Mouse (Mus musculus) lung, embryonic 15.5 days (tissue): ENCODE measurements at regions not wholly inside any gene's neighbourhood (a gene's known extent, or its start where the extent isn't known, plus 50 kb on each side); places are given as distances from the start of the nearest gene placed in this dataset.

Experiments
- ATAC-seq: fragments of 200-750 bp; cut with Nextera tagmentation; 2 replicates; pipeline ENCODE4 v1.8.0; 2017; ENCODE audit warnings: moderate number of reproducible peaks, borderline replicate concordance; ENCODE audit not compliant: low FRiP score, low TSS enrichment; ENCODE audit errors: extremely low read depth
- H3K27ac ChIP-seq: fragments of 300-500 bp; sonication (generic); 2 replicates; pipeline ENCODE4 v1.5.1; 2015; ENCODE audit warnings: moderate library complexity, mild to moderate bottlenecking, inconsistent platforms
- H3K27me3 ChIP-seq: fragments of 300-500 bp; sonication (generic); 2 replicates; pipeline ENCODE4 v1.6.1; 2015; ENCODE audit warnings: inconsistent platforms
- H3K36me3 ChIP-seq: fragments of 300-500 bp; sonication (generic); 2 replicates; pipeline ENCODE4 v1.6.1; 2015; ENCODE audit warnings: inconsistent platforms
- H3K4me1 ChIP-seq: fragments of 300-500 bp; sonication (generic); 2 replicates; pipeline ENCODE4 v1.6.1; 2015; ENCODE audit warnings: inconsistent platforms
- H3K4me2 ChIP-seq: fragments of 300-500 bp; sonication (generic); 2 replicates; pipeline ENCODE4 v1.6.1; 2015; ENCODE audit warnings: inconsistent platforms, mild to moderate bottlenecking, moderate library complexity
- H3K4me3 ChIP-seq: fragments of 300-500 bp; sonication (generic); 2 replicates; pipeline ENCODE4 v1.5.1; 2015; ENCODE audit warnings: mild to moderate bottlenecking, inconsistent platforms
- H3K9ac ChIP-seq: fragments of 300-500 bp; sonication (generic); 2 replicates; pipeline ENCODE4 v1.6.1; 2015; ENCODE audit warnings: inconsistent platforms
- H3K9me3 ChIP-seq: fragments of 300-500 bp; sonication (generic); 2 replicates; pipeline ENCODE4 v1.6.1; 2016; ENCODE audit warnings: inconsistent platforms
- WGBS: fragments of 180-500 bp; shearing (Covaris S2); methylation state at CpG from one replicate; pipeline ENCODE4 v1.1.7; 2015; 5-methylcytosine and 5-hydroxymethylcytosine counted together

GRCm38 (mm10) chr13:55909941-55910340 lies 73.9 kb upstream of the Pitx1 start:
- Histone ChIP-seq H3K4me1 (peaks cover 23% of the 10 kb centered on the region), H3K27ac (peak overlapping the region; percentile 66), H3K27me3 (no peaks in the 10 kb centered on the region), H3K36me3 (no peaks in the 10 kb centered on the region), H3K9ac (no peak overlapping the region), H3K4me3 (no peak overlapping the region), H3K9me3 (no peaks in the 10 kb centered on the region), H3K4me2 (0 out of 2 replicates have a peak overlapping the region, but pooled peaks have one; percentile 1)
- WGBS: 3% methylated on average over 5 of the region's 5 CpGs
- peak; percentile 56; the same call in 1 of the 2 replicates for ATAC-seq

GRCm38 (mm10) chr13:55904884-55905283 lies 68.9 kb upstream of the Pitx1 start:
- Histone ChIP-seq H3K9ac (no peak overlapping the region), H3K4me1 (peaks cover 22% of the 10 kb centered on the region), H3K27ac (no peak overlapping the region), H3K27me3 (peaks cover 3% of the 10 kb centered on the region; the same call in 1 of the 2 replicates), H3K4me3 (no peak overlapping the region), H3K9me3 (no peaks in the 10 kb centered on the region), H3K36me3 (no peaks in the 10 kb centered on the region), H3K4me2 (no peak overlapping the region)
- no peak for ATAC-seq
- 72% methylated on average over 4 of the region's 4 CpGs for WGBS

GRCm38 (mm10) chr13:55902255-55902654 lies 66.3 kb upstream of the Pitx1 start:
- H3K4me2 ChIP-seq: 0 out of 2 replicates have a peak overlapping the region, but pooled peaks have one; percentile 0
- H3K36me3 ChIP-seq: no peaks in the 10 kb centered on the region
- ATAC-seq: peak; percentile 65; the same call in 1 of the 2 replicates
- no peak overlapping the region for H3K9ac ChIP-seq
- peaks cover 17% of the 10 kb centered on the region for H3K4me1 ChIP-seq
- H3K4me3 ChIP-seq: no peak overlapping the region
- WGBS: 9% methylated on average over 11 of the region's 11 CpGs
- H3K27ac ChIP-seq: no peak overlapping the region
- H3K9me3 ChIP-seq: no peaks in the 10 kb centered on the region
- H3K27me3 ChIP-seq: peaks cover 3% of the 10 kb centered on the region; the same call in 1 of the 2 replicates

- Histone ChIP-seq H3K9ac (no peak overlapping the region), H3K27ac (no peak overlapping the region), H3K36me3 (no peaks in the 10 kb centered on the region), H3K27me3 (peaks cover 3% of the 10 kb centered on the region; the same call in 1 of the 2 replicates), H3K4me1 (peaks cover 17% of the 10 kb centered on the region), H3K9me3 (no peaks in the 10 kb centered on the region), H3K4me2 (no peak overlapping the region), H3K4me3 (no peak overlapping the region)
- 89% methylated on average over 4 of the region's 4 CpGs for WGBS
- no peak for ATAC-seq
Observed at GRCm38 (mm10) chr13:55900190-55900526, 64.2 kb upstream of the Pitx1 start.

DNA sequence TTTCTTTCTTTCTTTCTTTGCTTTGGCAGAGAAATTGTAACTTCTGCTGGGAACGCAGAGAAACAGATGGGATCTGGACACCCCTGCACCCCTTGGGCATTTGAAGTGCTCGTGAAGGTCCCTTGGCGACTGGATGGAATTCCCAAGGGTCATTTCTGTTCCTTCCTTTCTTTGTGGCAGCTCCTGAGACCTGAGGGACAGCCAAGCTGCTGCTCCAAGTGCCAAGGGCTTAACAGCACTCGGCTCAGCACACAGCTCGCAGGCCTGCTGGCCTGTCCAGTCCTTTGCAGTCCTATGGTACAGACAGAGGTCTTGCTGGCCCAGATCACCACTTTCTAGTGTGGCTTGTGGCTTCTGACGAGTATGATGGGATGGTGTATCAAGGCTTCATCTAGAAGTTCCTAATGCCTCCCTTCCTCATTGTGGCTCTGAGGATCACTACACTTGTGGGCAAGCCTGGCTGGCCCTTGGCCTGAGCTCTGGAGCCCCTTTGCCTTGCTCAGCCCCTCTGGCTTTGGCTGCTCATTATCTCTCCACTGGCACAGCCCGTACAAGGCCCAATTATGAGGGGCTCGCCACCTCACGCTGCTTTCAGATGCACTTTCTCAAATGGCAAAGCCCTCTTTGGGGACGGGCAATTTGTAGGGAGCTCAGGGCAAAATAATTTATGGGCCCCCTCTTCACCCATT lies 63.7 kb upstream of the Pitx1 start:
- Histone ChIP-seq H3K4me2 (no peak overlapping the region), H3K27me3 (peaks cover 3% of the 10 kb centered on the region; the same call in 1 of the 2 replicates), H3K4me3 (no peak overlapping the region), H3K9me3 (no peaks in the 10 kb centered on the region), H3K27ac (no peak overlapping the region), H3K4me1 (peaks cover 17% of the 10 kb centered on the region), H3K9ac (no peak overlapping the region), H3K36me3 (no peaks in the 10 kb centered on the region)
- ATAC-seq: no peak
- 78% methylated on average over 10 of the region's 10 CpGs for WGBS

- no peak overlapping the region for H3K27ac ChIP-seq
Observed at GRCm38 (mm10) chr13:55898999-55899398, 63.0 kb upstream of the Pitx1 start.

GRCm38 (mm10) chr13:55898257-55898950 lies 62.4 kb upstream of the Pitx1 start:
- Histone ChIP-seq H3K9me3 (no peaks in the 10 kb centered on the region), H3K36me3 (no peaks in the 10 kb centered on the region), H3K4me2 (no peak overlapping the region), H3K27me3 (peaks cover 3% of the 10 kb centered on the region; the same call in 1 of the 2 replicates), H3K9ac (no peak overlapping the region), H3K4me1 (peaks cover 17% of the 10 kb centered on the region), H3K27ac (no peak overlapping the region), H3K4me3 (no peak overlapping the region)
- 80% methylated on average over 17 of the region's 17 CpGs for WGBS
- ATAC-seq: no peak

More at GRCm38 (mm10) chr13:55898999-55899398, 63.0 kb upstream of the Pitx1 start:
- H3K4me3 ChIP-seq: no peak overlapping the region
- peaks cover 17% of the 10 kb centered on the region for H3K4me1 ChIP-seq
- peaks cover 3% of the 10 kb centered on the region; the same call in 1 of the 2 replicates for H3K27me3 ChIP-seq
- no peak for ATAC-seq
- H3K9me3 ChIP-seq: no peaks in the 10 kb centered on the region
- H3K36me3 ChIP-seq: no peaks in the 10 kb centered on the region
- 59% methylated on average over 8 of the region's 8 CpGs for WGBS
- H3K9ac ChIP-seq: no peak overlapping the region
- no peak overlapping the region for H3K4me2 ChIP-seq

- no peak overlapping the region for H3K9ac ChIP-seq
- H3K4me1 ChIP-seq: no peaks in the 10 kb centered on the region
- peaks cover 3% of the 10 kb centered on the region; the same call in 1 of the 2 replicates for H3K27me3 ChIP-seq
- no peaks in the 10 kb centered on the region for H3K36me3 ChIP-seq
- H3K27ac ChIP-seq: no peak overlapping the region
- H3K9me3 ChIP-seq: no peaks in the 10 kb centered on the region
- H3K4me3 ChIP-seq: no peak overlapping the region
- no peak overlapping the region for H3K4me2 ChIP-seq
- no peak for ATAC-seq
- WGBS: 84% methylated on average over 5 of the region's 5 CpGs
Observed at GRCm38 (mm10) chr13:55895505-55895904, 59.5 kb upstream of the Pitx1 start.

DNA sequence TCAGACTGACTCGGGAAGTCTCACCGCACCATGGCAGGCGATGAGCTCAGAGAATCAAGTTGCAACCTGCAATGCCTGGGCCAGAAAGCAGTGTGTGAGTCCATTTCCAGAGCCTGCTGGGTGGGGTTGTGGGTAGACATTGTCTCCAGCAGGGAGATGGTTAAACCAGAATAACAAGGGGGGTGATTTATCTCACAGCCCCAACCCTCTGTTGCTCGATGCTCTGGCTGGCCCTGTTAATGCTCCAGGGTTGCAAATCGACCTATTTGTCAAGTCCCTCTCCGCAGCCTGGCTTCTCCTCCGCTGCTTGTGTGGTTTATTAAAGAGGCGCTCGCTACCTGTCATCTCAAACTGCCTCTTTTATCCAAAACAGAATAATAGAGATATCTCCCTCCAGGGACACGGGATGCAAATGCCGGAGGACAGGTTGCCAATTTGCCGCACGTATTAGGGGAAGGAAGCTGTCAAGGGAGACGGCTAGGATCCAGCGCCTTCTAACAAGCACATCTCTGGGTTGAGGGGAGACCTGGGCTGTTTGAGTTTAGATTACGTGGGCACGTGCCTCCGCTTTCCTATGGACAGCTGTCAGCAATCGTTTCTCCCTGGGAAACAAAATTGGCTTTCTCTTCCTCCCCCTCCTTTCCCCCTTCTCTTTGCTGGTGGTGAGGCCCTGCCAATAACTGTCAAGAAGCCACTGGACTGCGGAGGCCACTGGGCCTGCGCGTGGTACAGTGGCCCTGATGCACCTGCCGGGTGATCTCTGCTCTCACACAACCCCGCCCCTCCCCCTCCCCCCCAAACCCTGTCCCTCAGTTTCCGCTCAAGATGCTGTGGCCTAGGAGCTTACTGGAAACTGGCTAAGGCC lies 57.4 kb upstream of the Pitx1 start:
- WGBS: 67% methylated on average over 25 of the region's 25 CpGs
- H3K27me3 ChIP-seq: no peaks in the 10 kb centered on the region
- no peak overlapping the region for H3K9ac ChIP-seq
- no peak for ATAC-seq
- no peaks in the 10 kb centered on the region for H3K9me3 ChIP-seq
- no peak overlapping the region for H3K27ac ChIP-seq
- no peak overlapping the region for H3K4me3 ChIP-seq
- H3K36me3 ChIP-seq: no peaks in the 10 kb centered on the region
- no peak overlapping the region for H3K4me2 ChIP-seq
- no peaks in the 10 kb centered on the region for H3K4me1 ChIP-seq

DNA sequence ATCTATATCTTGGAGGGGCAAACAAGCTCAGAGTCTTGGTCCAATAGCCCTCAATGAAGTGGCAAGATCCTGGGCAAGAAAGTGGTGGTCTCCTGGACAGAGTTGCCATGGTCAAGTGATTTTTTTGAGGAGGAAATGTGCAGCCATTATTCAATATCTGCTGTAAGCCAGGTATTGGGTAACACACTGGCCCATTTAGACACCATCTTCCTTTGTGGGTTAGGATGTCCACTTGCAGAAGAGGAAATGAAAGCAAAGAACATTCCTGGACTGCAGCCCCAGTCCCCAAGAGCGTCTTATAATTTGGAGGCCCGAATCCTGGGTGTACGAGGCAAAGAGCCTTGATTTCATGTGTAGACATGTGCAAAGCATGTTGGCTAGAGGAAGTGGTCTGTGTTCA lies 56.3 kb upstream of the Pitx1 start:
- no peak for ATAC-seq
- H3K27me3 ChIP-seq: no peaks in the 10 kb centered on the region
- H3K4me3 ChIP-seq: no peak overlapping the region
- H3K9ac ChIP-seq: no peak overlapping the region
- no peaks in the 10 kb centered on the region for H3K9me3 ChIP-seq
- no peaks in the 10 kb centered on the region for H3K4me1 ChIP-seq
- no peak overlapping the region for H3K4me2 ChIP-seq
- 83% methylated on average over 3 of the region's 3 CpGs for WGBS
- H3K36me3 ChIP-seq: no peaks in the 10 kb centered on the region
- H3K27ac ChIP-seq: no peak overlapping the region

- WGBS: 76% methylated on average over 13 of the region's 13 CpGs
- Histone ChIP-seq H3K36me3 (no peaks in the 10 kb centered on the region), H3K27me3 (no peaks in the 10 kb centered on the region), H3K27ac (no peak overlapping the region), H3K4me2 (no peak overlapping the region), H3K9me3 (no peaks in the 10 kb centered on the region), H3K4me1 (0 out of 2 replicates have a peak, but pooled peaks cover 1% of the 10 kb centered on the region), H3K9ac (no peak overlapping the region), H3K4me3 (no peak overlapping the region)
- ATAC-seq: no peak
Observed at GRCm38 (mm10) chr13:55887099-55887736, 51.2 kb upstream of the Pitx1 start.
